In the genomic region with DNA sequence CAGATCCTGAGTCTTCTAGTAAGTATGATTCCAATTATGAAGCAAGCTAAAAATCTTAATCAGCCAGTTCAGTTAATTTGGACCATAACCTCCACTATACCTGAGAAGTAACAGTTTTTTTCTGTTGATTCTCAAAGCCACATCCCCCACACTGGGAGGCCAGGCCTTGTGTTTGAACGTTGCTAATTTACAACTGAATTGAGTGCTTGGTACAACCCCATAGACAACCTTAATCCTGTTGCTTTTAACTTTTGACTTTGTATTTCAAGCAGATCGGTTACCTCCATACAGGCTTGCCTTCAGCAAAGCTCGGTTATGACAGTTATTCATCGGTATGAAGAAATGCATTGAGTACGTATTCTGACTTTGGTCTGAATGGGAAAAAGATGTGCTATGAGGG, we compare ENCODE assay signal across 27 mouse cellular contexts.
"Had no signal": no experiment of that assay in that cellular context is flagged by ENCODE, and none has a peak within 500 bp of the region (broad histone marks: within the 10 kb centered on the region; RNA-seq: fewer than 3 reads in every experiment).

No protein-coding gene starts in this region.

- ATAC-seq: hindbrain, postnatal 0 days; intestine, embryonic 16.5 days had no signal

- H3K36me3 ChIP-seq: heart, embryonic 13.5 days; heart, embryonic 15.5 days; hindbrain, embryonic 13.5 days; hindbrain, embryonic 15.5 days; kidney, embryonic 15.5 days; limb, embryonic 13.5 days; limb, embryonic 15.5 days; liver, embryonic 13.5 days; liver, embryonic 15.5 days had no signal

- H3K27me3 ChIP-seq: heart, embryonic 13.5 days; heart, embryonic 15.5 days; hindbrain, embryonic 13.5 days; hindbrain, embryonic 15.5 days; kidney, embryonic 15.5 days; limb, embryonic 13.5 days; limb, embryonic 15.5 days; liver, embryonic 13.5 days; liver, embryonic 15.5 days had no signal

- H3K27ac ChIP-seq: gastrocnemius, adult 2 months; heart, embryonic 13.5 days; heart, embryonic 15.5 days; hindbrain, embryonic 13.5 days; hindbrain, embryonic 15.5 days; hindbrain, postnatal 0 days; kidney, embryonic 15.5 days; kidney, postnatal 0 days; limb, embryonic 13.5 days; limb, embryonic 15.5 days; liver, embryonic 13.5 days; liver, embryonic 15.5 days had no signal

- H3K4me1 ChIP-seq: heart, embryonic 13.5 days; heart, embryonic 15.5 days; hindbrain, embryonic 13.5 days; hindbrain, embryonic 15.5 days; kidney, embryonic 15.5 days; limb, embryonic 13.5 days; limb, embryonic 15.5 days; liver, embryonic 13.5 days; liver, embryonic 15.5 days had no signal

- DNase-seq: gastrocnemius, adult 2 months; gastrocnemius, postnatal 10 days; gastrocnemius, postnatal 25 days; heart, adult 18-20 months; heart, postnatal 14 days; heart, postnatal 36 days; kidney, adult 11 months; kidney, adult 2 months; kidney, adult 9 months; kidney, postnatal 14 days; kidney, postnatal 36 days; layer of hippocampus, adult 9-11 months; layer of hippocampus, postnatal 36 days; left cerebral cortex, postnatal 4 days; liver, embryonic 13.5 days had no signal

- H3K9ac ChIP-seq: heart, embryonic 13.5 days; heart, embryonic 15.5 days; hindbrain, embryonic 13.5 days; hindbrain, embryonic 15.5 days; kidney, embryonic 15.5 days; limb, embryonic 13.5 days; limb, embryonic 15.5 days; liver, embryonic 13.5 days; liver, embryonic 15.5 days had no signal

- H3K4me2 ChIP-seq: heart, embryonic 11.5 days; heart, embryonic 13.5 days; heart, embryonic 15.5 days; hindbrain, embryonic 13.5 days; hindbrain, embryonic 15.5 days; kidney, embryonic 15.5 days; limb, embryonic 13.5 days; limb, embryonic 15.5 days; liver, embryonic 13.5 days; liver, embryonic 15.5 days had no signal

- H3K9me3 ChIP-seq: heart, embryonic 13.5 days; heart, embryonic 15.5 days; hindbrain, embryonic 13.5 days; hindbrain, embryonic 15.5 days; kidney, embryonic 15.5 days; limb, embryonic 13.5 days; limb, embryonic 15.5 days; liver, embryonic 13.5 days; liver, embryonic 15.5 days had no signal

- H3K4me3 ChIP-seq: gastrocnemius, adult 2 months; heart, embryonic 13.5 days; heart, embryonic 15.5 days; hindbrain, embryonic 13.5 days; hindbrain, embryonic 15.5 days; kidney, embryonic 15.5 days; limb, embryonic 13.5 days; limb, embryonic 15.5 days; liver, embryonic 13.5 days; liver, embryonic 15.5 days had no signal
